Mouse (Mus musculus): ENCODE measurements at regions not wholly inside any gene's neighbourhood (a gene's known extent, or its start where the extent isn't known, plus 50 kb on each side); places are given as distances from the start of the nearest gene placed in this dataset.

- Histone ChIP-seq H3K27me3 (no peaks in the 10 kb centered on the region), H3K27ac (no peak overlapping the region), H3K4me1 (no peaks in the 10 kb centered on the region), H3K4me3 (no peak overlapping the region), H3K36me3 (ENCODE audit: poor library complexity, severe bottlenecking) (no peaks in the 10 kb centered on the region), H3K9me3 (replicated peaks) (peaks cover 2% of the 10 kb centered on the region; the same call in 1 of the 2 replicates), H3K9ac (no peak overlapping the region), H3K4me2 (no peak overlapping the region)
- ATAC-seq: no peak
- 81% methylated on average over 2 of the region's 2 CpGs for WGBS
Observed at GRCm38 (mm10) chr13:71275991-71276390, 434.4 kb upstream of the Adamts16 start.

- no peaks in the 10 kb centered on the region for H3K4me1 ChIP-seq
- ATAC-seq: no peak
- WGBS: 66% methylated on average over 3 of the region's 3 CpGs
- H3K27me3 ChIP-seq: no peaks in the 10 kb centered on the region
- no peak overlapping the region for H3K4me3 ChIP-seq
- no peaks in the 10 kb centered on the region for H3K9me3 ChIP-seq (replicated peaks)
- no peak overlapping the region for H3K9ac ChIP-seq
- H3K27ac ChIP-seq: no peak overlapping the region
- H3K4me2 ChIP-seq: no peak overlapping the region
- H3K36me3 ChIP-seq (ENCODE audit: poor library complexity, severe bottlenecking): no peaks in the 10 kb centered on the region
Observed at GRCm38 (mm10) chr13:71274139-71274538, 432.5 kb upstream of the Adamts16 start.

GRCm38 (mm10) chr13:71273485-71273884 is 431.9 kb upstream of the Adamts16 start:
- Histone ChIP-seq H3K4me2 (no peak overlapping the region), H3K36me3 (ENCODE audit: poor library complexity, severe bottlenecking) (no peaks in the 10 kb centered on the region), H3K9ac (no peak overlapping the region), H3K4me3 (no peak overlapping the region), H3K4me1 (no peaks in the 10 kb centered on the region), H3K27ac (no peak overlapping the region), H3K27me3 (no peaks in the 10 kb centered on the region), H3K9me3 (replicated peaks) (no peaks in the 10 kb centered on the region)
- no peak for ATAC-seq
- 95% methylated on average over 5 of the region's 5 CpGs for WGBS

GRCm38 (mm10) chr13:71273067-71273466 is 431.5 kb upstream of the Adamts16 start:
- no peaks in the 10 kb centered on the region for H3K36me3 ChIP-seq (ENCODE audit: poor library complexity, severe bottlenecking)
- ATAC-seq: no peak
- no peak overlapping the region for H3K27ac ChIP-seq
- no peak overlapping the region for H3K4me2 ChIP-seq
- H3K9me3 ChIP-seq (replicated peaks): no peaks in the 10 kb centered on the region
- no peak overlapping the region for H3K4me3 ChIP-seq
- 74% methylated on average over 1 of the region's 1 CpGs for WGBS
- no peaks in the 10 kb centered on the region for H3K27me3 ChIP-seq
- no peak overlapping the region for H3K9ac ChIP-seq
- H3K4me1 ChIP-seq: no peaks in the 10 kb centered on the region

GRCm38 (mm10) chr13:71272431-71272830 is 430.8 kb upstream of the Adamts16 start:
- Histone ChIP-seq H3K27me3 (no peaks in the 10 kb centered on the region), H3K9me3 (replicated peaks) (no peaks in the 10 kb centered on the region), H3K9ac (no peak overlapping the region), H3K27ac (no peak overlapping the region), H3K36me3 (ENCODE audit: poor library complexity, severe bottlenecking) (no peaks in the 10 kb centered on the region), H3K4me2 (no peak overlapping the region), H3K4me1 (no peaks in the 10 kb centered on the region), H3K4me3 (no peak overlapping the region)
- no peak for ATAC-seq
- 86% methylated on average over 5 of the region's 5 CpGs for WGBS

- Histone ChIP-seq H3K9ac (no peak overlapping the region), H3K36me3 (ENCODE audit: poor library complexity, severe bottlenecking) (no peaks in the 10 kb centered on the region), H3K4me2 (no peak overlapping the region), H3K27ac (no peak overlapping the region), H3K9me3 (replicated peaks) (no peaks in the 10 kb centered on the region), H3K4me1 (no peaks in the 10 kb centered on the region), H3K27me3 (no peaks in the 10 kb centered on the region), H3K4me3 (no peak overlapping the region)
- 84% methylated on average over 6 of the region's 6 CpGs for WGBS
- no peak for ATAC-seq
Observed at GRCm38 (mm10) chr13:71271727-71272418, 430.3 kb upstream of the Adamts16 start.

DNA sequence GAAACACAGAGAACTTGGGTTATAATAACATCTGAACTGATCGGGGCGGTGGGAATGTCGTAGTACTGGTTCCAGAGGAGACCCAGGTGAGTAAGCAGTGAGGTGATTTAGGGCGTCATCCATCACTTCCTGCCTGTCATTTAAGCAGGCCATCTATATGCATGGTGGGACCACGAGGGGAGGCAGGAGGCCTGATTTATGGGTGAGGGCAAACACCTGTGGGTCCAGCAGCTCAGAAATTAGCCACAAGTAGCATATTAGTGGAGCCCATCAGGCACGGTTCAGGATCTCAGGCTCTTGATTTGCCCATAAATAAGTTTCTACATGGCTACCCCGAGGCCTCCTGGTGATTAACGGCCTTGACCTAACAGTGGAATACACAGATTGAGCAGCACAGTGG is 428.8 kb upstream of the Adamts16 start:
- Histone ChIP-seq H3K27ac (no peak overlapping the region), H3K4me2 (no peak overlapping the region), H3K9me3 (replicated peaks) (no peaks in the 10 kb centered on the region), H3K4me1 (no peaks in the 10 kb centered on the region), H3K36me3 (ENCODE audit: poor library complexity, severe bottlenecking) (no peaks in the 10 kb centered on the region), H3K27me3 (no peaks in the 10 kb centered on the region), H3K9ac (no peak overlapping the region), H3K4me3 (no peak overlapping the region)
- no peak for ATAC-seq
- 84% methylated on average over 8 of the region's 8 CpGs for WGBS

DNA sequence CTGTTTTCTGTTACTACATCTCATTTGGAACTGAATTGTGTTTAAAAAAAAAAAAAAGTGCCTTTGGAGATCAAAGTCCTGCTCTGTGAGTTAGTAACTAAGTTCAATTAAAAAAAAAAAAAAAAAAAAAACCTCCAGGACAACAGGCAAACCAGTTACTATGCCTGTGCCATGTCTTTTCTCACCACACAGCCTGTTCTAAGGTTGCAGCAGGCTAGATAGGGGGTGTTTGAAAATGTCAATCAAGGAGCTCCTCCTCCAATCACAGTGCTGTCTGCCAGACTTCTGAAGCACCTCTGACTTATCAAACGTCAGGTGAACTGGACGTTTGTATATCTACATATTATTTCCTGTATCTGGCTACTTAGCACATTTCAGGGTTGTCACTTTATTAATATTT is 427.9 kb upstream of the Adamts16 start:
- no peak overlapping the region for H3K4me3 ChIP-seq
- WGBS: 78% methylated on average over 2 of the region's 2 CpGs
- ATAC-seq: no peak
- no peak overlapping the region for H3K27ac ChIP-seq
- H3K4me2 ChIP-seq: no peak overlapping the region
- no peak overlapping the region for H3K9ac ChIP-seq
- H3K9me3 ChIP-seq (replicated peaks): no peaks in the 10 kb centered on the region
- H3K27me3 ChIP-seq: no peaks in the 10 kb centered on the region
- no peaks in the 10 kb centered on the region for H3K36me3 ChIP-seq (ENCODE audit: poor library complexity, severe bottlenecking)
- no peaks in the 10 kb centered on the region for H3K4me1 ChIP-seq

- peak; percentile 51; the same call in 1 of the 2 replicates for ATAC-seq
- Histone ChIP-seq H3K27me3 (peaks cover 6% of the 10 kb centered on the region; the same call in 1 of the 2 replicates), H3K4me3 (no peak overlapping the region), H3K9me3 (replicated peaks) (no peaks in the 10 kb centered on the region), H3K4me1 (0 out of 2 replicates have a peak, but pooled peaks cover 3% of the 10 kb centered on the region), H3K36me3 (ENCODE audit: poor library complexity, severe bottlenecking) (no peaks in the 10 kb centered on the region), H3K27ac (no peak overlapping the region), H3K9ac (no peak overlapping the region), H3K4me2 (no peak overlapping the region)
- 72% methylated on average over 16 of the region's 16 CpGs for WGBS
Observed at GRCm38 (mm10) chr13:71263315-71263878, 421.8 kb upstream of the Adamts16 start.

- H3K27ac ChIP-seq: no peak overlapping the region
- no peaks in the 10 kb centered on the region for H3K9me3 ChIP-seq (replicated peaks)
- H3K27me3 ChIP-seq: peaks cover 6% of the 10 kb centered on the region; the same call in 1 of the 2 replicates
- H3K4me2 ChIP-seq: no peak overlapping the region
- no peak for ATAC-seq
- H3K9ac ChIP-seq: no peak overlapping the region
- H3K4me3 ChIP-seq: no peak overlapping the region
- no peaks in the 10 kb centered on the region for H3K36me3 ChIP-seq (ENCODE audit: poor library complexity, severe bottlenecking)
- 0 out of 2 replicates have a peak, but pooled peaks cover 3% of the 10 kb centered on the region for H3K4me1 ChIP-seq
- WGBS: 75% methylated on average over 10 of the region's 10 CpGs
Observed at GRCm38 (mm10) chr13:71262575-71263295, 421.1 kb upstream of the Adamts16 start.

DNA sequence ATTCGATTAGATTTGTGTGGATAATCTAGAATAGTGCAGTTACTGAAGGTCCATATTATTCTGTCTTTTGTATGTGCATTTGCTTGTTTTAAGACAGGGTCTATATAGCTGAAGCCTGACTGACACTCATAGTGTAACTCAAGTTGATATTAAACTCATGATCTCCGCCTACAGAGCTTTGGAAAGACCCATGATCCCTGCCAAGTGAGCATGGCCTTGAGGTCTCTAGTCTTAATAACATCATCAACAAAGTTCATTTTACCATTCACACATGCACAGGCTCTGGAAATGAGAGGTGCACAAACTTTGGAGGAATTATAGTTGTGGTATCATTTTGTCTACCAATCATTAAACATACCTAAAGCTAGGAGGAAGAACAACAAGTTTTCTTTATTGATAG is 412.4 kb upstream of the Adamts16 start:
- H3K36me3 ChIP-seq (ENCODE audit: poor library complexity, severe bottlenecking): no peaks in the 10 kb centered on the region
- H3K4me1 ChIP-seq: no peaks in the 10 kb centered on the region
- no peak overlapping the region for H3K27ac ChIP-seq
- WGBS: 93% methylated on average over 2 of the region's 2 CpGs
- H3K27me3 ChIP-seq: no peaks in the 10 kb centered on the region
- no peak for ATAC-seq
- H3K4me3 ChIP-seq: no peak overlapping the region
- H3K4me2 ChIP-seq: no peak overlapping the region
- H3K9ac ChIP-seq: no peak overlapping the region
- no peaks in the 10 kb centered on the region for H3K9me3 ChIP-seq (replicated peaks)

- Histone ChIP-seq H3K27me3 (0 out of 2 replicates have a peak, but pooled peaks cover 4% of the 10 kb centered on the region), H3K4me1 (peaks cover 5% of the 10 kb centered on the region; the same call in 1 of the 2 replicates), H3K27ac (no peak overlapping the region), H3K4me3 (no peak overlapping the region), H3K9ac (no peak overlapping the region), H3K9me3 (replicated peaks) (no peaks in the 10 kb centered on the region), H3K4me2 (no peak overlapping the region), H3K36me3 (ENCODE audit: poor library complexity, severe bottlenecking) (no peaks in the 10 kb centered on the region)
- WGBS: 30% methylated on average over 8 of the region's 8 CpGs
- peak; percentile 73 for ATAC-seq
Observed at GRCm38 (mm10) chr13:71248261-71249031, 406.8 kb upstream of the Adamts16 start.
